Mouse (Mus musculus) bone marrow, adult 2 months (tissue): ENCODE measurements around the gene Tmem44.

Experiments
- CTCF ChIP-seq: fragments of 200-500 bp; IDR thresholded peaks from 2 replicates; pipeline ENCODE4 v1.5.1; 2011; ENCODE audit warnings: low read length, control low read depth; ENCODE audit not compliant: control insufficient read depth, insufficient read depth
- POLR2A ChIP-seq: fragments of 200-500 bp; IDR thresholded peaks from 2 replicates; pipeline ENCODE4 v1.6.1; 2011; ENCODE audit warnings: low read depth, mild to moderate bottlenecking, control low read depth, low read length, borderline replicate concordance; ENCODE audit not compliant: control insufficient read depth

GRCm38 (mm10) chr16:30580765-30581164 is 30.1 kb upstream of the Tmem44 start:
- TF ChIP-seq POLR2A (no peak), CTCF (no peak)
